Mouse (Mus musculus) right cerebral cortex, adult 2 months (tissue): ENCODE measurements at regions not wholly inside any gene's neighbourhood (a gene's known extent, or its start where the extent isn't known, plus 50 kb on each side); places are given as distances from the start of the nearest gene placed in this dataset.

ENCODE experiments used
- DNase-seq, 2 experiments: peaks; one replicate each; pipeline ENCODE4 v3.0.0; 2021 to 2022; ENCODE audit warnings: low spot score in 2 of 2

GRCm38 (mm10) chr3:128429706-128430105, 533.6 kb upstream of the Fam241a start:
- no peak for DNase-seq

DNA sequence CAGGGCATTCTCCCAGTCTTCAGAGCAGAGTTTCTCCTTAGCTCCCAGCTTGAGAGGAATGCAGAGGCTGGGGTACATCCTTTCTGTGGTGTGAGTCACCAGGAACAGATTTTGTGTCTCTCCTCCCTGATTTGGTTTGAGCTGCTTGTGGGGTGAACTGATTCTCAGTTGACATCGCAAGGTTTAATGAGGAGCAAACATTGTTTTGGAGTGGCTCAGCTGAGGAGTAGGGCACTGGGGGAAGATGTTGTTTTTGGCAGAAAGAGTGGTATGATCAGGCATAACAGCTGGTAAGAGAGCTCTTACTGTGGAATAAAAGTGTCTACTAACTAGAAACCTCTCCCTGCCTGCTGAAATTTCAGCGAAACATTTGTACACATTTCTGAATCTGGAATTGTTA, 519.4 kb upstream of the Fam241a start:
- DNase-seq = no peak

DNA sequence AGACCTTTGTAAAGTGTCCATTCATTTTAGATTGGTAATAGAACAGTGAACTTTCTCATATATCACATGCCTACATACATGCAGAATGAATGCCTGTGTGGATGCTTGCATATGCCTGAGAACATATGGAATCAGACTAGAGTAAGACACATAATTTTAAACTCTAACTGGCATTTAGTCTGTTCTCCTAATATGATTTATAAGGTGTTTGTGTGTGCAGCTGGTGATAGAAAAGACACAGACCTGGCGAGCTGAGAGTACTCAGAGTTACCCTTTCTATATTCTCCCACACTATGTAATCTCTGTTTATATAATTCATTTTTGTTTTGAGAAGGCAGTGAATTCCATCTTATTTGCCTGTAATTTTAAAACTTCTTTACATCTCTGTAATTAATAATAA, 517.4 kb upstream of the Fam241a start:
- no peak for DNase-seq

DNA sequence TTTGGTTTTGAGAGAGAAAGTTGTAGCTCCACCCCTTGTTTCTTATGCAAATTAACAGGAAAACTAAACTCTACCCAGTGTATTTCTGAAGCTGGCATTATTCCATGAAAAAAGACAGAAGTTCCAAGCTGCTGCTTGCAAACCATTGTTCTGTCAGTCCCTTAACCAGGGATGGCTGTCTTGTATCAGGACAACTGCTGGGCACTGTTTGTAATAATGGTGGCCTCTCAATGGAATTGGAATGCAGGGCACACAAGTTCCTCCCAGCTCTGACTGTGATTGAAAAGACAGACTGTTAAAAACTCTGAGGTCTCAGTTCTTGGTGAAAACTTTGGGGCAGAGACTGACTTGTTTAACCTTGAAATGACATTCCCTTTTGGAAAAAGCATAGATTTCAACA, 516.0 kb upstream of the Fam241a start:
- no peak for DNase-seq

DNA sequence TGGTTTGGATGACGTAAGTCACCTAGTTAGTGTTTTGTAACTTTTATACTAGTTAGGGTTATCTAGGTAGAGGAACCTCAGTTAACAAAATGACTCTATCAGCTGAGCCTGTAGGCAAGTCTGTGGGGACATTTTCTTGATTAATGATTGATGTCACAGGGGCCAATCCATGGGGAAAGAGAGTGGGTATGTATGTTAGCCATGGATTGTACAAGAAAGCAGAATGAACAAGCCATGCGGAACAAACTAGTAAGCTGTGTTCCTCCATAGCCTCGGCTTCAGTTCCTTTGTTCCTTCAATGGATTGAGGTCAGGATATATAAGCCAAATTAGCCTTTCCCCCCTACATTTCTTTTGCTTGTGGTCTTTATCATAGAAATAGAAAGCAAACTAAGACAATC, 498.7 kb upstream of the Fam241a start:
- no peak for DNase-seq

DNA sequence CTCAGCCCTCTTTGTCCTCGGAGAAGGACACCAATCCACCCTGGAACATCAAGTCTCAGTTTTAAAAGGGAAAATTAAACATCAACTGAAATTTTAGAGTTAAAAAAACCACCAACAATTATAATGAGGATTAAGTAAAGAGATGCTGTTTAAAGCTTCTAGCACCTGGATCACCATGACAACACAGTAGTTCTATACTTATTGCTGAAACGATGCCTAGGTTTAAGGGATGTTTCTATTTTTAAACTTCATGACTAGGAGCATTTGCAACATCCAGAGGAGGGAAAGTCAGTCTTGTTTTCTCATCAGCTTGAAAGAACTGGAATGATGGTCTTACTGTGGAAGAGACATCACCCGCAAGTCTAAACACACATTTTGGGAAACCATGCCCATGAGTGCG, 484.5 kb upstream of the Fam241a start:
- no peak for DNase-seq

DNA sequence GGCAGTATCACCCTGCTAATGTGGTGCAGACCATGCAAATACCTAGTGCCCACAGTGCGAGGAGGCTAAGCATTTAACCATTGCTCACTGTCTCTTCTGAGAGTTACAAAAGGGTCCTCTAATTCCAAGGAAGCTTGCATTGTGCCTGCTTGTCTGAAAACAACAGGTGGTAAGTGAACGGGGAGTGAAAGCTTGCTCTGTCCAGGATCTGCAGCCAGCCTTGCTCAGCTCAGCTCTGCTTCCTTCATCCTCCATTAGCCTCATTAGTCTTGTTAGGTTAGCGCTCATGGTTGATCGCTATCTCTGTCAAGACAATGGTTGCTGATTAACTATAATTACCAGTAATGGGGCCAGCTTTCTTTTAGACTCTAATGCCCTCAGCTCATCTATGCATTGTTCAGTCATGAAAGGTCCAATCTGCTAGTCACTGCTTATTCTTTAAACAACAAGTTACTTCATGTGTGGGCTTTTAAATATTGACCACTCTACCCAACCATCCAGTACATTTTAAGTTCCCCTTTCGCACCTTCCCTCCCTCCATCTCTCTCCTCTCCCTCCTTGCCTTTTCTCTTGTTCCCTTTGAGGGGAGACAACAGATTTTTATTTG, 473.5 kb upstream of the Fam241a start:
- DNase-seq = no peak

DNA sequence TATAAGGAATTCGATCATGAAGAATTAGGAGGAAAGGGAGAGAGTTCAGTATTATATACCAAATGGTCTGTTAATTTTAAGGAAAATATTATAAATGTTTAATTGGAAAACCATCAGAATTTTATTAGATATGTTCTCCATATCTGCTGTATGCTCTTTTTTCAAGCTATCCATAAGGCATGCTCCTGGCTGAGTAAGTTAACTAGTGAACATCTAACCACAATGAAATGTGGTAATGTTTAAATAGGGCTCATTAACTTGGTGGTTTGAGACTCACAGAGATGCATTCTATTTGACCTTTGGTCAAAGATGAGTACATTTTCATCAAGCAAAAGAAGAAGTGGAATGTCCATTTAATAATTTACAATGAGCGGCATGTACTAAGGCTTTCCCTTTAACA, 466.2 kb upstream of the Fam241a start:
- no peak for DNase-seq

- peak; percentile 37 to 66 for DNase-seq
These were observed 453.0 kb upstream of the Fam241a start for GRCm38 (mm10) chr3:128349123-128349522.

- DNase-seq = no peak
These were observed 451.9 kb upstream of the Fam241a start for GRCm38 (mm10) chr3:128347782-128348574.

DNA sequence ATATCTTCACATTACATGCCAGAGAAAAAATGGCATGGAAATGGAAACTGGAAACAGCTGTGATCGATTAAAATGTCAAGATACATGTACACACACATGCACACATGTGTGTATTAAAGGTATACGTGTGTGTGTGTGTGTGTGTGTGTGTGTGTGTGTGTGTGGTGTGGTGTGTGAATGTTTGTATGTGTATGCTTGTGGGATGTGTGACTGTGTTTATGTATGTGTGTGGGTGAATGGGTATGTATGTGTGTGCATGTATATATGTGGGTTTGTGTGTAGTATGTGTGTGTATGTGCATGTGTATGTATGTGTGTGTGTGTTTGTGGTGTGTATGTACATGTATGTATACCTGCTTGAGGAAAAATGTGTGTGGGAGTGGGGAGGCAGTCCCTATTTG, 441.4 kb upstream of the Fam241a start:
- no peak for DNase-seq

DNA sequence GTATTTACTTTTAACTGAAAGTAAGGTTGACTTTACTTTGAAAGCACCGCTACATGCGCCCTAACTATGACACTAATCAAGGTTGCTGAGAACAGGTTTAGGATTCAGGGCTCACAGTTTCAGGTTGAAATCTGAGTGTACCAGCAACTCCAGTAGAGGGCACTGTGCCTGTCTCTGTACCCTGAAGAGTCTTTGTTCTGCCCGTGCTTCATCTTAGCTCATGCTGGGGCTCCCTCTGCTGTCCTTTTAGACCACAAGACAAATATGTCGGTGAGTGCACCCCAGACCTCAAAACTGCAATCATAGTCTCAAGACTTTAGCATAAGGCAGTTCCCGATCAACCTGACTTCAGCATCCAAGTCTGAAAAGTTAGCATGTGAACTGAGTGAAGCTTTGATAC, 440.9 kb upstream of the Fam241a start:
- DNase-seq = peak; percentile 82 to 84

DNA sequence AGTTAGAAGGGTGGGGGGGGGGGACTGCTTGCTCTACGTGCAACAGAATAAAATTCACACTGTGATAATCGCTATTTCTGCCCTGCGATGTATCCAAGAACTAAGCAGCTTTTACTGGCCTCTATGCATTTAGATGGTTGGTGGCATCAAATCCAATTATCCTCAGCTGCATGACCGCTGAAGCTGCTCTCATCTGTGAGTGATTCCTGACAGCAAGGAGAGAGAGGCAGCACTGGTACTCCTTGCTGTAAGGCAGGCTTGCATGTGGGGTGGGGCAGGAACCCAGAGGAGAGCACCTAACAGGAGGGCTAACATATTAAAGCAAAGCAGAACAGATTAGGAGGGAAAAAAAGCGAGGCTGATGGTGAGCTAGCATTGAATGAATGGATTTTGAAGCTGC, 431.6 kb upstream of the Fam241a start:
- DNase-seq = no peak

GRCm38 (mm10) chr3:128301312-128301711, 405.2 kb upstream of the Fam241a start:
- no peak for DNase-seq

GRCm38 (mm10) chr3:128298110-128298509, 402.0 kb upstream of the Fam241a start:
- no peak for DNase-seq

GRCm38 (mm10) chr3:128287846-128288245, 391.7 kb upstream of the Fam241a start:
- DNase-seq = no peak

- no peak for DNase-seq
These were observed 389.1 kb upstream of the Fam241a start for GRCm38 (mm10) chr3:128285214-128285613.

GRCm38 (mm10) chr3:128280626-128281025, 384.5 kb upstream of the Fam241a start:
- no peak for DNase-seq

- DNase-seq = peak; percentile 21 to 28
These were observed 374.5 kb upstream of the Fam241a start for GRCm38 (mm10) chr3:128270576-128270975.

GRCm38 (mm10) chr3:128261208-128261607, 365.1 kb upstream of the Fam241a start:
- DNase-seq = no peak

DNA sequence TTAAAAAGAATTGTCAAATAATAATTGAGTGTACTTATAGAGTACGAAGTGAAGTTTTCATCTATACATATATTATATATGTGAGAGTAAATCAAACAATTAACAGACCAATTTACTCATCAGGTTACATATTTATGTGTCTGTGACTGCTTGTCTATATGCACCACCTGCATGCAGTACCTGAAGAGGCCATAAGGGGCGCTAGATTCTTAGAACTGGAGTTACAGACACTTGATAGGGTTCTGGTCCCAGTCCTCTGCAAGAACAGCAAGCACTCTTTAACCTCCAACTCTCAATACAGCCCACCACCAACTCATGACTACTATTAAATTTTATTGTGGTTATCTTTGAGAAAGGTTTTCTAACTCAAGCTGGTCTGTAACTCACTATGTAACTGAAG, 351.7 kb upstream of the Fam241a start:
- no peak for DNase-seq

- no peak for DNase-seq
These were observed 343.8 kb upstream of the Fam241a start for GRCm38 (mm10) chr3:128239813-128240421.

DNA sequence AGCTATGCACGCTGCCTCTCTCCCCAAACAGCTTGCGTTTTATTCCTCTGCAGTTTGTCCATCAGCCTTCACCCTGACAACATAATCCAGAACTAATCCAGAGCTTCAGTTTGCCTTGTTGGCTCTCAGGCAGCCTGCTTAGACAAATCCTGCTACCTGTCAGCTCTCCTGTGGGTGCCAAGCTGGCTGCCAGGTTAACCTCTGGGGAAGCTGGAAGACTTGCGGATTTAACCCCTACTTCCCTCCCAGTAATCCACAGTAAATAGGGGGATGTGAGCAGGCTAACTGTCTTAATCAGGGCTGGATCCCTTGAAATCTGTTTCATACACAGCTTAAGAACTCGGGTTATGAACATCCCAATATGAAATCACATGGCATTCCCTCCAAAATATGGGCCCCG, 334.3 kb upstream of the Fam241a start:
- no peak for DNase-seq
